Mouse (Mus musculus) neural tube, embryonic 14.5 days (tissue): ENCODE results near the gene Hexb. TPM values are rescaled to one million over a fixed set of nuclear protein-coding genes. Genes with fewer than 3 reads are reported as not detected.
A peak's percentile ranks its signal among the peaks of the same experiment; 100 is the strongest.

Experiments used
- ATAC-seq: fragments of 200-750 bp; cut with Nextera tagmentation; 2 replicates; pipeline ENCODE4 v1.8.0; 2017; ENCODE audit warnings: low read depth, mild to moderate bottlenecking, moderate TSS enrichment, moderate library complexity
- H3K27ac ChIP-seq: fragments of 300-500 bp; sonication (generic); 2 replicates; pipeline ENCODE4 v1.5.1; 2014; ENCODE audit warnings: low read depth, mild to moderate bottlenecking, control low read depth, low read length, moderate library complexity, mixed read lengths
- H3K27me3 ChIP-seq: fragments of 300-500 bp; sonication (generic); 2 replicates; pipeline ENCODE4 v1.6.1; 2014; ENCODE audit warnings: low read length; ENCODE audit not compliant: control insufficient read depth, insufficient read depth
- H3K36me3 ChIP-seq: fragments of 300-500 bp; sonication (generic); 2 replicates; pipeline ENCODE4 v1.6.1; 2014; ENCODE audit warnings: low read length, mixed read lengths; ENCODE audit not compliant: control insufficient read depth, insufficient read depth
- H3K4me1 ChIP-seq: fragments of 300-500 bp; sonication (generic); 2 replicates; pipeline ENCODE4 v1.6.1; 2014; ENCODE audit warnings: low read length; ENCODE audit not compliant: control insufficient read depth, insufficient read depth
- H3K4me2 ChIP-seq: fragments of 300-500 bp; sonication (generic); 2 replicates; pipeline ENCODE4 v1.6.1; 2014; ENCODE audit warnings: mild to moderate bottlenecking, low read depth, low read length, control low read depth
- H3K4me3 ChIP-seq: fragments of 300-500 bp; sonication (generic); 2 replicates; pipeline ENCODE4 v1.5.1; 2014; ENCODE audit warnings: low read depth, low read length, control low read depth, mixed read lengths
- H3K9ac ChIP-seq: fragments of 300-500 bp; sonication (generic); replicated peaks from 2 replicates; pipeline ENCODE4 v1.6.1; 2014; ENCODE audit warnings: low read depth, mild to moderate bottlenecking, control low read depth, low read length, mixed read lengths
- H3K9me3 ChIP-seq: fragments of 300-500 bp; sonication (generic); 2 replicates; pipeline ENCODE4 v1.6.1; 2016; ENCODE audit warnings: low read length; ENCODE audit not compliant: control insufficient read depth
- WGBS: fragments of 180-500 bp; shearing (Covaris S2); extraction: QIAGEN DNeasy Blood & Tissue Kit; methylation state at CpG from one replicate; pipeline ENCODE4 v1.1.7; 2014; 5-methylcytosine and 5-hydroxymethylcytosine counted together
- polyA plus RNA-seq: library from polyadenylated mRNA; unstranded; fragments of >200 nt; fragmentation: Nextera tagmentation; extraction: Ambion mirVana; gene quantifications from 2 replicates; pipeline ENCODE4 v1.2.1, GENCODE M21; 2014

The Hexb gene
- polyA plus RNA-seq, 1 experiment from 2014 or later = 48.2 TPM

DNA sequence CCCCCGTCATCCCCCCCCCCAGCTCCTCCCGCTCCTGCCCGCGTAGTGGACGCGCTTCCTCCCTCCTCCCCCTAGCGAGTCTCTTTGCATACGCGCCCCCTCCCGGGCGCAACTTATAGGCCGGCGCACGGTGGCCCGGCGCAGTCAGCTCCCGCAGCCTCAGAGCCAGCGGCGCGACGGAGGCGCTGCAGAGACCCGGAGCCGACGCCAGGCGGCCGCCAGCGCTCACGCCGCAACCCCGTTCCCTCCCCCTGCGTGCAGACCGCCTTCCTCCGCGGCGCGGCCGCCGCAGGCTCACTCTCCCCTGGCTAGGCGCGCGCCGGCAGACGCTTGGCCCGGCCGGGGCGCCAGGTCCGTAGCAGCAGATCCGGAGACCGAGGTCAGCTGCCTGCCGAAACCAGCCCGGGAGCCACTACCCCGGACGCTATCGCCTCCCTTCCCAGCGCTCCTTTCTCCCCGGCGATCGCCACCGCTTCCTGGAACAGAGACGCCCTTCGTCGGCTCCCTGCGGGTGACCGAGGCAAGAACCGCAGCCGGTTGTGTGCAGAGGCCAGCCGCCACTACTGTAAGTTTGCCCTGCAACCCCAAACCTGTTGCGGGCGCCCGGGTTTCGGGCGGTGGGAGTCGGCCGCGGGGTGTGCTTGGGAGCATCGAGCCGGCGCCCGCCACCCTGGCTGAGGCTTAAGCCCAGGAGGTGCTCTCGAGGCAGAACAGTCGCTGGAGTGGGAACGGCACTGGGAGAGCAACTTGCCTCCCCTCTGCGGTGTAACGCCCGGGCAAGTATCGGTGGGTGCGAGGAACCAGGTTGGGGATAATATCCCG is 43.0 kb upstream of the Hexb start, which contains the start of gene Enc1:
Gene Enc1 (plus strand): TSS at position 141 of the 822 bp plus-strand sequence.
- Histone ChIP-seq H3K9me3 (no peaks in the 10 kb centered on the region), H3K36me3 (peaks cover 11% of the 10 kb centered on the region; the same call in 1 of the 2 replicates), H3K9ac (peak within 1 kb of the TSS; percentile 93), H3K4me3 (peak within 1 kb of the TSS; percentile 96), H3K4me1 (peaks cover 30% of the 10 kb centered on the region), H3K27ac (peak within 1 kb of the TSS; percentile 99), H3K4me2 (peak within 1 kb of the TSS; percentile 67), H3K27me3 (no peaks in the 10 kb centered on the region; the same call in 1 of the 2 replicates)
- ATAC-seq = peak; percentile 90
- whole genome bisulfite sequencing = 1% methylated on average over 79 of the region's 89 CpGs

DNA sequence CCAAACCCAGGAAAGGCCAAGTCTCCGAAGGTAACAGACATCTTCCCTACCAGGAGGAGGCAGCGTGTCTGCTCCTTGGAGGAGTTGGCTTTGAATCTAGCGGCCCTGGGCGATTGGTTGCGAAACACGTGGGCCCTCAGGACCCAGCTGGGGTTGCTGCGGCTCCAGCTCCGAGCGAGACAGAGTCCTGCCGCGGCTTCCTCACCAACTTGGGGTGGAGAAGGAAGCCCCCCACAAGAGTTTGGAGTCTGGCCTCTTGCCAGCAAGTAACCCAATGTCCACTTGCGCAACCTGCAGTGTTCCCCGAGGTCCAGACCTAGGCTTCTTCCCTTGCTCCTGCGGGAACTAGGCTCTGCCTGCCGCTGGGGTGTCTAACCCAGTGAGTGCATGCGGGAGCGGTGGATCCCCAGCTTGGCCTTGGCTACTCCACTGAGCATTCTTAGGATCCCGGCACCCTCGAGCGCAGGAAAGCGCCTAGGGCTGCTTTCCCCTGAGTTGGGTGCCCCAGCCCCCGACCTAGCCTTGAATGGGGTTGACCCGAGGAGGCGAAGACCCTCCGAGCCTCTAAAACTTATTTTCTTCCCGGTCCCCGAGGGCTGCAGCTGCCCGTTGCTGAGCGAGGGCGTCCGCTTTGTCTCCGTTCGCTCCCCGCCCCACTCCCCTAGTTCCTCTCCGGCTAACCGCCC is 42.3 kb upstream of the Hexb start:
- Histone ChIP-seq H3K4me3 (peak overlapping the region; percentile 96), H3K9ac (peak overlapping the region; percentile 93), H3K36me3 (peaks cover 4% of the 10 kb centered on the region; the same call in 1 of the 2 replicates), H3K9me3 (no peaks in the 10 kb centered on the region), H3K4me2 (peak overlapping the region; percentile 67), H3K27ac (peak overlapping the region; percentile 99), H3K27me3 (no peaks in the 10 kb centered on the region; the same call in 1 of the 2 replicates), H3K4me1 (peaks cover 23% of the 10 kb centered on the region)
- 0% methylated on average over 35 of the region's 36 CpGs for WGBS
- ATAC-seq = peak; percentile 64

DNA sequence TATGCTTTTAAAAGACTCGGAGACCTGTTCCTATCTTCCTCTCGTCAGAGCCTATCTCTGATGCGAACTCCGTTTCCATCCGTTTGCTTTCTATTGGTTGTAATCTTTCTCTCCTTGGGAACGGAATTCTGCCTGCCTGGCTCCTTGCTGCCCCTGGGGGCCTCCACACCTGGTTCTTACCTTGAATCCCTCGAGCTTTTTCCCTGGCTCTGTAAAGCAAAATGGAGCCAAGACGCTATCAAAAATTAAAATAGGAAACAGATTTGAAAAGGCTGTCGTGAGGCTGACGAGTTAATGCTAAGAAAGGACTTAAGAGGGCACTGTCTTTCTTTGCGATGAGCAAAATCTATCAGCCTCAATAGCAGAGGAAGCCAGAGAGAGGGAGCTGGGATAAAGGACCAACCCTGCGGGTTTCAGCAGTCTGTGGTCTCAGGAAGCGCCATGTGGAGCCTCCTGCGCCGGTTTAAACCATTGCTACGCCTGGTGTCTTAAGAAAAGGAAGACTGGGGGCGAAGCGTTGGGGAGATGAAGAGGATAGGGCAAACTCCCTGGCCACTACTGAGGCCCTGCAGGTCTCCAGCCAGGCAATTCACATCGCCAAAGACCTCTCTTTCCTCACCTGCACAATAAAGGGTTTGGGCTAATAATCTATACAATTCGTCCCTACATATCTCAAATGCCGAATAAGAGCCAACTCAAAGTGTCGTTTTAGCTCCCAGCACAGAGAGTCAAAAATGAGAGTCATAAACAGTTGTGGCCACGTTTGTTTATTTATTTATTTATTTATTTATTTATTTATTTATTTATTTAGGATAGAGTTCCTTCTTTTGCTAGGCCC is 41.4 kb upstream of the Hexb start:
- peaks cover 17% of the 10 kb centered on the region for H3K4me1 ChIP-seq

DNA sequence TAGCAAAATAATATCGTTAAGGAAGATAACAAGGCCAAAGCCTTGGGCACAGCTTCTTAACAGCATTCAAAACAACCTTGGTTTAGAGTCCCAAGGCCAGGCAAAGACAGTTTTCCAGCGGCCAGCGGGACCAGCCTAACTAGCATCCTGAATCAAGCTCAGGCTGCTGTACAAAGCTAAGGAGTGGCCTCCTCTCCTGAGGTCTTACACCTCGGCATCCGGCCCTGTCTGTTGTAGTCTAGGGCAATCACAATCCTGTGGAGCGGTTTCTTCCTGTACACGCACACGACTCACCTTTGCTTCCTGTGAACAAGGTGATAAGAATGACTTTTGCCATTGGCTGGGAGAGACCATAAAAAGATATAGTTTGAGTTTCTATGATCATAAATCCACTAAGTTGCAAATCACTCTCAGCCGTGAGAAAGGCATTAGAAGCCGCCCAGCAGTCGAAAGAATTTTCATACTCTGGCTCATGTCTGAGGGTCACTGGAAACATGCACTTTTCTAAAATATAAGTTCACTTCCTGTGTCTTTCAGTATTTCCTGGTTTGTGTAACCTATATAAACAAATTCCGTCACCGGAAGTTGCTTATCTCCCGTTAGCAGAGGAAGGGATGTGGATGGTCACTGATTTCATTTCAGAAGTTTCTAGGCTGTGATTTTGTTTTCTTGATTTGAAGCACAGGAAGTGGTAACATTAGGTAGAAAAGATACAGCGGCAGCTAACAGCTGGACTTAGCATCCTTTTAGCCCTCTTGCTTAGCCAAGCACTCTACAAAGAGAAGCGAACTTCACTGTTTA is 40.2 kb upstream of the Hexb start:
- Histone ChIP-seq H3K27ac (peak overlapping the region; percentile 10; the same call in 1 of the 2 replicates), H3K4me1 (peaks cover 12% of the 10 kb centered on the region), H3K27me3 (no peaks in the 10 kb centered on the region; the same call in 1 of the 2 replicates), H3K9ac (no peak overlapping the region), H3K9me3 (no peaks in the 10 kb centered on the region), H3K4me2 (no peak overlapping the region), H3K4me3 (no peak overlapping the region), H3K36me3 (no peaks in the 10 kb centered on the region)
- WGBS = 59% methylated on average over 16 of the region's 16 CpGs
- no peak for ATAC-seq

More for the DNA sequence above, 41.4 kb upstream of the Hexb start:
- WGBS = 4% methylated on average over 23 of the region's 23 CpGs
- Histone ChIP-seq H3K36me3 (no peaks in the 10 kb centered on the region), H3K9ac (no peak overlapping the region), H3K4me2 (peak overlapping the region; percentile 67), H3K27ac (peak overlapping the region; percentile 99), H3K27me3 (no peaks in the 10 kb centered on the region; the same call in 1 of the 2 replicates), H3K9me3 (no peaks in the 10 kb centered on the region), H3K4me3 (peak overlapping the region; percentile 4; the same call in 1 of the 2 replicates)
- peak; percentile 26; the same call in 1 of the 2 replicates for ATAC-seq

DNA sequence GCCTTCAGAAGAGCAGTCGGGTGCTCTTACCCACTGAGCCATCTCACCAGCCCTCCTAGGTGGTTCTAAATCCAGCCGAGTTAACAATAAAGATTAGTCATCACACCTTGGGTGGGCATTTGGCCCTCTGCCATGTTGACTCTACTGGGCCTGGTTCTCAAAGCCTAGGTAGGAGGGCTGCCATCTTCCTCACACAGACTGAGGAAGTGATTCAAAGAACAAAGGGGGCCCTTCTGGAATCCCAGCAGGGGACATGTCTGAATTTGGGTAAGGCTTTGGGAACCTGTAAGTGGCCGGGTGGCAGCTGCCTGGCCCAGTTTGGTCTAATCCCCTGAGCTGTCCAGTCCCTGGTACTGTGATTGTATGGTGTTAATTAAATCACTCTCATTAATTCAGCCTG is 39.5 kb upstream of the Hexb start:
- no peak overlapping the region for H3K4me3 ChIP-seq
- no peak for ATAC-seq
- H3K27ac ChIP-seq = no peak overlapping the region
- H3K27me3 ChIP-seq = no peaks in the 10 kb centered on the region; the same call in 1 of the 2 replicates
- WGBS = 28% methylated on average over 3 of the region's 3 CpGs
- peaks cover 12% of the 10 kb centered on the region for H3K4me1 ChIP-seq
- H3K9ac ChIP-seq = no peak overlapping the region
- no peaks in the 10 kb centered on the region for H3K9me3 ChIP-seq
- H3K36me3 ChIP-seq = no peaks in the 10 kb centered on the region
- no peak overlapping the region for H3K4me2 ChIP-seq

DNA sequence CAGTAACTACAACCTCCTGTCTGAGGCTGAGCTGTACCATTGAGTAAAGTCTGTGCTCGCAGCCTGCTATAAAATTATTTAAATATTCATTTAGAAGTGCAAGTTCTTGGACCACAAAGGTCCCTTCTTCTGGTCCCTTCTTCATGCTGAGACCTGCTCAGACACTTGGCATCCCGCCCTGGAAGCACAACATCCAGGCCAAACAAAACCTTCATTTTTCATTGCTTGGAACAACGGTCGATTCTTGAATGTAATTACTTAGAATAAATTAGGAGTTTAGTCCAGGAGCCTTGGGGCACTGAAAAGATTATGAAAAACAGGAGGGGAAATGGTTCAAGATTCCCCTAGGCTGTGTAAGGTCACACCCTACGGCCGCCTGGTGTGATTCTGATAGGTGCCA is 37.8 kb upstream of the Hexb start:
- no peaks in the 10 kb centered on the region for H3K36me3 ChIP-seq
- H3K9ac ChIP-seq = no peak overlapping the region
- H3K27me3 ChIP-seq = no peaks in the 10 kb centered on the region; the same call in 1 of the 2 replicates
- no peak overlapping the region for H3K4me3 ChIP-seq
- H3K4me2 ChIP-seq = no peak overlapping the region
- WGBS = 53% methylated on average over 6 of the region's 6 CpGs
- H3K9me3 ChIP-seq = no peaks in the 10 kb centered on the region
- H3K27ac ChIP-seq = no peak overlapping the region
- ATAC-seq = no peak
- H3K4me1 ChIP-seq = peaks cover 12% of the 10 kb centered on the region

DNA sequence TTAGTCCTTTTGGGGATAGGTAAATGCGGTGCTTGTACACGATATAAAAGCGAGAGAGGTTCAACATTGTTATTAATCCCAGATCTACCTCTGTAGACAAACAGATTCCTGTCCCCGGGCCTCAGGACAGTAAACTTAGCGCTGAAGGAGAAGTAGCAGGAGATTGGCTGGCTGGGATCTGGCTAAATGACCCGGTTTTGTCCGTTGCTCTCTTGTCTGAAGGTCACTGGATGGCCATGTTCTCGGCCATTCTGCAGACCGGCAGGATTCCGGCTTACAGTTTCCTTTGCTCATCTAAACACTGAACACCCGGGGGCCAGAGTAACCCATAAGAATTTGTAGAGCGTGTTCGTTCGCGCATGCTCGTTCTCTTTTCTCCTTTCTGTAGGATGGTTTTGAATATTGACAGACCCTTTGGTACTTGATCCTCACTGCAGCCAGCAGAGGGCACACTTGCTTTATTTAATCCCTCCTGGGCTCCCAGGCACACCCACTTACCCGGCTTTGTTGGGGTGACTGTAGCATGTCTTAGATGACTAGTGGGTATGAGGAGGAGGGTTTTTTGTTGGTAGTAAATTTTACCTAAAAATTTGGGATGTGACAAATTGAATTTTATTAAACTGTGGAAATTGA is 36.7 kb upstream of the Hexb start:
- Histone ChIP-seq H3K36me3 (no peaks in the 10 kb centered on the region), H3K9ac (peak overlapping the region; percentile 41; the same call in 1 of the 2 replicates), H3K27ac (no peak overlapping the region), H3K4me1 (peaks cover 12% of the 10 kb centered on the region), H3K9me3 (no peaks in the 10 kb centered on the region), H3K4me3 (peak overlapping the region; percentile 26), H3K27me3 (no peaks in the 10 kb centered on the region), H3K4me2 (peak overlapping the region; percentile 64)
- WGBS = 13% methylated on average over 17 of the region's 17 CpGs
- ATAC-seq = peak; percentile 77
